Mouse (Mus musculus) lung, embryonic 16.5 days (tissue): ENCODE data around the gene Galnt16. TPM values are rescaled to one million over a fixed set of nuclear protein-coding genes. Genes with fewer than 3 reads are reported as not detected.
A peak's percentile ranks its signal among the peaks of the same experiment; 100 is the strongest.

Experiments used
- ATAC-seq: fragments of 200-750 bp; cut with Nextera tagmentation; 2 replicates; pipeline ENCODE4 v1.8.0; 2017; ENCODE audit warnings: low read depth, mild to moderate bottlenecking, moderate library complexity
- H3K27ac ChIP-seq: fragments of 300-500 bp; sonication (generic); 2 replicates; pipeline ENCODE4 v1.5.1; 2014; ENCODE audit warnings: mild to moderate bottlenecking, control low read depth, low read length
- H3K27me3 ChIP-seq: fragments of 300-500 bp; sonication (generic); 2 replicates; pipeline ENCODE4 v1.6.1; 2014; ENCODE audit warnings: low read depth, low read length, mixed read lengths; ENCODE audit not compliant: control insufficient read depth, insufficient read depth
- H3K36me3 ChIP-seq: fragments of 300-500 bp; sonication (generic); 2 replicates; pipeline ENCODE4 v1.6.1; 2014; ENCODE audit warnings: low read length; ENCODE audit not compliant: control insufficient read depth, insufficient read depth
- H3K4me1 ChIP-seq: fragments of 300-500 bp; sonication (generic); replicated peaks from 2 replicates; pipeline ENCODE4 v1.6.1; 2014; ENCODE audit warnings: low read length, mixed read lengths; ENCODE audit not compliant: control insufficient read depth, insufficient read depth
- H3K4me2 ChIP-seq: fragments of 300-500 bp; sonication (generic); 2 replicates; pipeline ENCODE4 v1.6.1; 2014; ENCODE audit warnings: low read depth, low read length, control low read depth
- H3K4me3 ChIP-seq: fragments of 300-500 bp; sonication (generic); 2 replicates; pipeline ENCODE4 v1.5.1; 2014; ENCODE audit warnings: mild to moderate bottlenecking, low read length, control low read depth
- H3K9ac ChIP-seq: fragments of 300-500 bp; sonication (generic); 2 replicates; pipeline ENCODE4 v1.6.1; 2014; ENCODE audit warnings: low read length, control low read depth
- H3K9me3 ChIP-seq: fragments of 300-500 bp; sonication (generic); 2 replicates; pipeline ENCODE4 v1.6.1; 2016; ENCODE audit warnings: low read length; ENCODE audit not compliant: control insufficient read depth
- WGBS: fragments of 180-500 bp; shearing (Covaris S2); extraction: QIAGEN DNeasy Blood & Tissue Kit; methylation state at CpG from one replicate; pipeline ENCODE4 v1.1.7; 2014; 5-methylcytosine and 5-hydroxymethylcytosine counted together
- polyA plus RNA-seq: library from polyadenylated mRNA; unstranded; fragments of >200 nt; fragmentation: Nextera tagmentation; extraction: Ambion mirVana; gene quantifications from 2 replicates; pipeline ENCODE4 v1.2.1, GENCODE M21; 2015

Gene Galnt16
- polyA plus RNA-seq, 1 experiment from 2014 or later, result 13.0 TPM

DNA sequence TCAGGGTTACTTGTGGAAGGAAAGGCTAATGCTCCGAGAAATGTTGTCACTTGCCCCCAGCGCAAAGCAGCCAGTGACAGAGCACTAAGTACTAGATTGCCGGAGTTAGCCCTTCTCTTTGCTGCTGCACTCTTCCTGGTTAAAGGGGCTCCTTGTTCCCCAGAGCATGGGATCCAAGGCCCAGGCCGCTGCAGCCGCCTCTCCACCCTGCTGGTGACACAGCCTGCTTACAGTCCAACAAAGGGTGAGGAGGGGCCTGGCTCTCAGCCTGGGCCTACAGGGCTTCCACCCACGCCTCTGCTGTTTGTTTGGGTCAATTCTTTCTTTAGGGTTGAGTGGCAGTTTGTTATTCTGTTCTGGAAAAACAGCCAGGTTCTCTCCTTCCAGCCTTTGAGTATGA is 80.7 kb downstream of the Galnt16 start:
- H3K36me3 ChIP-seq, result no peaks in the 10 kb centered on the region
- peak; percentile 78 for ATAC-seq
- WGBS, result 34% methylated on average over 6 of the region's 6 CpGs
- no peak overlapping the region for H3K4me3 ChIP-seq
- H3K27me3 ChIP-seq, result no peaks in the 10 kb centered on the region
- peak overlapping the region; percentile 25 for H3K9ac ChIP-seq
- peak overlapping the region; percentile 31 for H3K27ac ChIP-seq
- H3K4me2 ChIP-seq, result no peak overlapping the region
- H3K9me3 ChIP-seq, result no peaks in the 10 kb centered on the region
- H3K4me1 ChIP-seq, result peaks cover 31% of the 10 kb centered on the region

DNA sequence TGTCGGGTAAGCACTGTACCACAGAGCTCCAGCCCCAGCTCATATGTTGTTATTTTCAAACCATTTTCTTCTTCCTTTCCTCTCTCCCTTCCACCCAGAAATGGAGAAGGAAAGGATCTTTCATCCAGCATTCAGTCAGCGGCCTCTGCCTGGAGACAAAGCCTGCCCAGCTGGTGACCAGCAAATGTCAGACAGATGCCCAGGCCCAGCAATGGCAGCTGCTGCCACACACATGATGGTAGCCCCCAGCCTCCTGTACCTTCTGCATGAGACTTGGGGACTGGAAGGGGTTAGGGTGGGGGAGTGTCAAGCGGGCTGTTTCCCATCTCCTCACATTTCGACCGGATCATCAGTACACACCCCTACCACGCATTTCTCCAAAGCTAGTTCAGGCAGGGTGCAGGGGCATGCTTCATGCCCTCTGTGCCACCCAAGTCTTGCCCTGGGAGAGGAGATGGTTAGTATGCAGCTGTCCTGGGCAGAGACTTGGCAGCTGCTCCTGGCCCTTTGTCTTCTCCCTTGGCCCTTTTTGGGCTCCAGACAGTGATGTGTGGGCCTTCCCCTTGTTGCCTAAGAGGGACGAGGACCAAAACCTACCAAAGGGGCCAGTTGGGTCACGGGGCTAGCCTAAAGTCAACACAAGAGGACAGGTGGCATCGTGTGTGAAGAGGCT is 83.7 kb downstream of the Galnt16 start:
- H3K4me2 ChIP-seq, result no peak overlapping the region
- H3K9me3 ChIP-seq, result no peaks in the 10 kb centered on the region
- H3K9ac ChIP-seq, result no peak overlapping the region
- H3K27me3 ChIP-seq, result no peaks in the 10 kb centered on the region
- ATAC-seq, result no peak
- 77% methylated on average over 9 of the region's 9 CpGs for WGBS
- no peaks in the 10 kb centered on the region for H3K36me3 ChIP-seq
- no peak overlapping the region for H3K27ac ChIP-seq
- H3K4me1 ChIP-seq, result peaks cover 42% of the 10 kb centered on the region
- H3K4me3 ChIP-seq, result no peak overlapping the region

DNA sequence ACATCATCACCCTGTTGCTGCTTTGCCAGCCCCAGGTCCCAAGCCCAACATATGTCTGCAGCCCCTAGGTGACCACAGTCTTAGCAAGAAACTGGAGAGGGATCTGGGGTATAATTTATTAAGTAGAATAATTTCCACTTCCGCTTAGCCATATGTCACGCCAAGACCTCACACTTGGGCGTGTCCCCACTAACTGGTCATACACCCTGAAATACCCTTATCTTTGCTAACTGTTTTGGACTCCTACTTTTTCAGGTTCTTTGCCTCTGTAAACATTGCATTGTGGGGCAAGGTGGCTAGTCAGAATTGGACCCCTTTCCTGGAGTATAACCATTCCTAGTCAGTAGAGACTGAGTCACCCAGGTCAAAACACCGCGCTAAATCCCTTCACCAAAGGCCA is 84.4 kb downstream of the Galnt16 start:
- H3K4me1 ChIP-seq, result peaks cover 42% of the 10 kb centered on the region
- no peak overlapping the region for H3K4me2 ChIP-seq
- WGBS, result 92% methylated on average over 5 of the region's 5 CpGs
- no peak for ATAC-seq
- H3K4me3 ChIP-seq, result no peak overlapping the region
- H3K27me3 ChIP-seq, result no peaks in the 10 kb centered on the region
- H3K9me3 ChIP-seq, result no peaks in the 10 kb centered on the region
- H3K36me3 ChIP-seq, result no peaks in the 10 kb centered on the region
- no peak overlapping the region for H3K9ac ChIP-seq
- H3K27ac ChIP-seq, result no peak overlapping the region

DNA sequence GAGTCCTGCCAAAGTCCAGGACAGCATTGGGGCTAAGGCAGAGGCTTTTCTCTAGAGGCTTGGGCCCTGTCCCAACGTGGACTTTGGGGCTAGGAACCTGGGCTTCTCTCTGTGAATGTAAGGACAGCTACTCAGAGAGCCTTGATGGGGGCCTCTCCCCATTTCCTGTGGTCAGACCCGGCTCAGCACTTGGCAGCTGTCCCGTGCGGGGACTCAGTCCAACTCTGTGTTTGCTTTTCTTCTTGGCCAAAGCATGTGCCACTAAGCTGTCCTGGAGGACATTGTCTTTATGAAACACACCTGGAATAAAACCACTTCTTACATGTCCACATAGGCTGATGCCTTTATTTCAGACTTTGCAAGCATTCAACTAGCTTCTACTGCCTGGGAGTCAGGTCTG is 85.5 kb downstream of the Galnt16 start:
- no peaks in the 10 kb centered on the region for H3K9me3 ChIP-seq
- no peak overlapping the region for H3K4me3 ChIP-seq
- H3K27me3 ChIP-seq, result no peaks in the 10 kb centered on the region
- 0 out of 2 replicates have a peak overlapping the region, but pooled peaks have one; percentile 5 for H3K9ac ChIP-seq
- H3K4me2 ChIP-seq, result no peak overlapping the region
- peak; percentile 78 for ATAC-seq
- 2% methylated on average over 4 of the region's 4 CpGs for WGBS
- H3K27ac ChIP-seq, result peak overlapping the region; percentile 83
- H3K36me3 ChIP-seq, result no peaks in the 10 kb centered on the region
- peaks cover 36% of the 10 kb centered on the region for H3K4me1 ChIP-seq

DNA sequence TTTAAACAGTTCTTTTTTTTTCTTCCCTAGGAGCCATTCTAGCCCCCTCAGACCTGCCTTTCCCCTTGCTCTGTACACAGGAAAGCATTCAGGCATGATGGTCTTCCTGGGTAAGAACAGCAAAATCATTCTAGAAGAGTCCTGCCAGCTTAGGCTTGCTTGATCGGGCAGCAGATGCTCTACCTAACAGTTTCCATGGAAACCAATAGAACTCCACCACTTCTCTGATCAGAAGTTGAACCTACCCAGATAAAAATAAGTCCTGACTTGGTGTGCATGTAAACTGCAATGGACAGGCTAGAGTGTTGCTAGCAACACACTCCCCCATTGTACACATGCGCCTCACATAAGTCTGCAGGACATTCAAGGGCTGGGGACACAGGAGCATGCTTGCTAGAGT is 86.1 kb downstream of the Galnt16 start:
- Histone ChIP-seq H3K36me3 (no peaks in the 10 kb centered on the region), H3K4me2 (no peak overlapping the region)
- WGBS, result 71% methylated on average over 2 of the region's 2 CpGs

DNA sequence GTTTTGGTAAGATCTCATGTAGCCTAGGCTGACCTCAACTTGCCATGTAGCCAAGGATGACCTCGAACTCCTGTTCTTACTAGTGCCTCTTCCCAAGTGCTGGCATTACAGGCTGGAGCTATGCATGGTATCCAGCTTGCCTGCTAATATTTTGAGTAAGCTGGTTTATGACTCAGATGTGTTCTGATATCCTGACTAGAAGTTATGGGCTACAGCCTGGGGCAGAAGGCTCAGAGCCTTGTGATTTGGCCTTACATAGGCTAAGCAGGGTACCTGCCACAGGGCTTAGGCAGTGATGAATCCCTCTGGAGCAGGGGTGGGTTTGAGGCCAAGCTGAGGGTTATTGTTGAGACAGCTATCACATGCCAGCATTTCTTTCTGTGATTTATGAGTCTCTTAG is 90.5 kb downstream of the Galnt16 start:
- no peak overlapping the region for H3K9ac ChIP-seq
- no peak overlapping the region for H3K4me2 ChIP-seq
- H3K4me1 ChIP-seq, result peaks cover 13% of the 10 kb centered on the region
- no peak for ATAC-seq
- H3K9me3 ChIP-seq, result no peaks in the 10 kb centered on the region
- no peaks in the 10 kb centered on the region for H3K36me3 ChIP-seq
- H3K27me3 ChIP-seq, result no peaks in the 10 kb centered on the region
- H3K4me3 ChIP-seq, result no peak overlapping the region
- WGBS, result 77% methylated on average over 1 of the region's 1 CpGs
- H3K27ac ChIP-seq, result no peak overlapping the region

More for the DNA sequence above, 86.1 kb downstream of the Galnt16 start:
- Histone ChIP-seq H3K9ac (no peak overlapping the region), H3K4me1 (peaks cover 30% of the 10 kb centered on the region), H3K27ac (peak overlapping the region; percentile 83), H3K9me3 (no peaks in the 10 kb centered on the region), H3K4me3 (no peak overlapping the region), H3K27me3 (no peaks in the 10 kb centered on the region)
- no peak for ATAC-seq

DNA sequence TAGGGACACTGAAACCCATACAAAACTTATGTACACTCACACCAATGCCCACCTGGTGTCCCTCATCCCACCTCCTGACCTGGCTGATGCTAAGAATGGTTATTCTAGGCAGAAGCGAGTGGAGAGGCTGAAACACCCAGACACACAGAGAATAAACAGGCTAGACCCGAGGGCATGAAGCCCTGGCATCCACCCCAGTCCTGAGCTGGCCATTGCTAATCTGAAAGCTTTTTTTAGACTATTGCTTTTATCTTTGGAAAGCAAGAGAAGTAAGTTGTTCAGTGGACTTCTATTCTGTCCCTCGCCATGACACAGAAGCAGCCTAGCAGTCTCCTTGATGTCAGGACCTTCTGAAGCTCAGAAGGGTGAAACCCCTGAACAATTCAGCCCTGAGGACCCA is 91.9 kb downstream of the Galnt16 start:
- Histone ChIP-seq H3K9me3 (no peaks in the 10 kb centered on the region), H3K9ac (no peak overlapping the region), H3K36me3 (no peaks in the 10 kb centered on the region), H3K27ac (no peak overlapping the region), H3K4me1 (no peaks in the 10 kb centered on the region), H3K27me3 (no peaks in the 10 kb centered on the region), H3K4me3 (no peak overlapping the region), H3K4me2 (no peak overlapping the region)
- no peak for ATAC-seq
- 64% methylated on average over 3 of the region's 3 CpGs for WGBS

DNA sequence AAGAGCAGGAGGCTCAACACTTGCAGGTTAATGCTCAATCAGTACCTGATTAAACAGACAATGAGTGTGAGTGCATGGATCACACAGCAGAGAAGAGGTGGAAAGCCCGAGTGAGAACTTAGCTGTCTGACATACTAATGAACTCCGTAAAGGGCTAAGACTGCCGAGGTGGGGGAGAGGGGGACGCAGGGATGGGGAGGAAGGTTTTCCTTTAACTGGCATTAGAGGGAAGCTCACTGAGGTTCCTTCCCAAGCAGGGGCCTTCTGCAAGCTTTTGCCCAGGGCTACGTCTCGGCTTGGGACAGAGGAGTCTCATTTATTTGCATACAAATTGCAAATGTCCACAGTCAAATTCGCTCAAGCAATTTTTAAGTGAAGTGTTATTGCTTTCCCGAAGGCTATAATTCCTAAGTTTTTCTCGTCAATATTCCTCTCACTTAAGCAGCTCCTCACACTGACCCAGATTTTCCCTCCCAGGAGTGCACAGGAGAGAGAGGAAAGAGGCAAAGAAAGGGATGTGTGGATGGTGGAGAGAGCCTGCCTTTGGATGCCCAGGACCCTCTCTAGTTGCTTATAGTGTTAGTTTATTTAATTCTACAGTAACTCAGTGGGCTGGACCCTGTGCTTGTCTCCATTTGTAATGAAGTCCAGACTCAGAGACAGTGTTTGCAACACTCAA is 94.2 kb downstream of the Galnt16 start:
- 46% methylated on average over 9 of the region's 9 CpGs for WGBS
- Histone ChIP-seq H3K4me1 (peaks cover 3% of the 10 kb centered on the region; the same call in 1 of the 2 replicates), H3K36me3 (no peaks in the 10 kb centered on the region), H3K27me3 (no peaks in the 10 kb centered on the region), H3K9ac (no peak overlapping the region), H3K4me3 (no peak overlapping the region), H3K4me2 (no peak overlapping the region), H3K9me3 (no peaks in the 10 kb centered on the region), H3K27ac (no peak overlapping the region)
- ATAC-seq, result no peak

DNA sequence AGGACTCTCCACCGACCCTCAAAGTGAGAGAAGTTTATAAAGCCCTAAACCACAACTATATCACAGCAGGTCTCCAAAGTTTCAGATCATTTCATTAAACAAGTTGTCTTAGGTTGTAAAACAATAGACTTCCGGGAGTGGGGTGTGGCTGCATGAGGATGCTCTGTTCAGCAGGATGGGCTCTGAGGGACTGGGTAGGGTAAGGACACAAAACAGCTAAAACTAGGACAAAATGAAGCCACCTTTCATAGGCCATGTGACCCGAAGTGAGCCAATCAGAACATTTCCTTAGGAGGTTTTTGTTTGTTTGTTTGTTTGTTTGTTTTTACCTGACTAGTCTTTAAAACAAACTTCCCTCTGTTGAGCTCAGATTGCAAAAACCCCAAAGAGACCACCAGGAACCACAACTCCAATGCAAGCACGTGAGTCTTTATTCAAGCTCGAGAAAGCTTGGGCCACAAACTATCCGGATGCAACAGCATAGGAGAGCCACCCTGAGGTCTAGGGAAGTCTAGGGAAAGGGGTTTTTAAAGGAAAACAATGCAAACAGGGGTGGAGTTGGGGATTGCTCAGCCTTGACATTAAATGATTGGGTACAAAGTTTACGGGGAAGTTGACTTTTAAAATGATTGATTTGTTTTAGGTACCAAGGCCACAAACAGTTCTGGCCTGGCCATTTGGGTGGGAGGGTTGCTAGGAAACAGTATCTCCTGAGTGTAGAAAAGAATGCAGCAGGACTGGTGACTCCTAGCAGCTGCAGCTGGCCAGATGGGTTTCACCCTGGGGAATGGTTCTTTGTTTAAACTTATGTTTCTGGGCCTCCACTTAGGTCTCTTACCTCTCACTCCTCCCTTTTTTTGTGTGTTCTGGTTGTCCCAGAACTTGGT is 97.5 kb downstream of the Galnt16 start:
- Histone ChIP-seq H3K9ac (no peak overlapping the region), H3K4me1 (peaks cover 3% of the 10 kb centered on the region; the same call in 1 of the 2 replicates), H3K9me3 (no peaks in the 10 kb centered on the region), H3K27ac (0 out of 2 replicates have a peak overlapping the region, but pooled peaks have one; percentile 45), H3K4me3 (no peak overlapping the region), H3K36me3 (no peaks in the 10 kb centered on the region), H3K27me3 (no peaks in the 10 kb centered on the region), H3K4me2 (no peak overlapping the region)
- peak; percentile 54 for ATAC-seq
- 38% methylated on average over 7 of the region's 7 CpGs for WGBS
